Mouse (Mus musculus): ENCODE results near the gene Ckap5. TPM values are rescaled to one million over a fixed set of nuclear protein-coding genes. Genes with fewer than 3 reads are reported as not detected.

Gene Ckap5
- polyA plus RNA-seq, 1 experiment from 2014 or later, result 64.1 TPM

DNA sequence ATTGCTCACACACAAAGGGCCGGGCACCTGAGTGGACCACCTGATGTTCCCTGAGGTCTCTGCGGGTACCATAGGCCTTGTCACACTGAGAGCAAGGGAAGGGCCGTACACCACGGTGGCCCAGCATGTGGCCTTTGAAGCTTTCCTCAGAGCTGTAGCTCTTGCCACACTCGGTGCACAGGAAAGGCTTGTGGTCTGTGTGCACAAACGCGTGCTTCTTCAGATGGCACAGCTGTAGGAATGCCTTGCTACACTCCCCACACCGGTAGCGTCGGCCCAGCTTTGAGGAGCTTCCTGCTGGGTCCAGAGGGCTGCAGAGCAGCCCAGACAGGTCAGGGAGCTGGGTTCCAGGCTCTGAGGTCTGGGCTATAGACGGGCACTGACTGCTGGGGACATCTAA, 119.2 kb downstream of the Ckap5 start:
- Histone ChIP-seq H3K4me2 (ENCODE audit: low read depth, low read length) (no peak overlapping the region), H3K27ac (ENCODE audit: low read length) (no peak overlapping the region), H3K4me3 (replicated peaks; ENCODE audit: low read length) (no peak overlapping the region), H3K9ac (ENCODE audit: low read length) (no peak overlapping the region), H3K9me3 (replicated peaks; ENCODE audit: control insufficient read depth, low read length) (no peaks in the 10 kb centered on the region), H3K36me3 (ENCODE audit: control insufficient read depth, insufficient read depth, low read length) (peaks cover 33% of the 10 kb centered on the region), H3K27me3 (ENCODE audit: control insufficient read depth, insufficient read depth, low read length) (no peaks in the 10 kb centered on the region), H3K4me1 (ENCODE audit: control insufficient read depth, insufficient read depth, low read length) (peaks cover 9% of the 10 kb centered on the region)
- ATAC-seq (ENCODE audit: insufficient read depth, low FRiP score), result no peak
- 97% methylated on average over 11 of the region's 11 CpGs for WGBS

DNA sequence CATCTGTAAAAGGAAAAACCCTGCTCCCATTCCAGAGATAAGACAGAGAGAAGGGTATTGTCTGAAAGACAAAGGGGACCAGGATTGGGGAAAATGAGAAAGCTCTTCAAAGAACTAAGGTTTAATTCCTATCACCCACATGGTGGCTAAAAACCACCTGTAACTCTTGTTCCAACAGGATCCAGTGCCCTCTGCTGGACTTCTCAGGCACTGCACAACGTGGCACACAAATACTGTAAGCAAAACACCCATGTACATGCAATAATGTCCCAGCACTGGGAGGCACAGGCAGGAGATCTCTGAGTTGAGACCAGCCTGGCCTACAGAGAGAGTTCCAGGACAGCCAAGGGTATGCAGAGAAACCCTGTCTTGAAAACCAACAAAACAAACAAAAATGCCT, 120.2 kb downstream of the Ckap5 start:
- Histone ChIP-seq H3K4me2 (ENCODE audit: low read depth, low read length) (no peak overlapping the region), H3K36me3 (ENCODE audit: control insufficient read depth, insufficient read depth, low read length) (peaks cover 33% of the 10 kb centered on the region), H3K27ac (ENCODE audit: low read length) (no peak overlapping the region), H3K27me3 (ENCODE audit: control insufficient read depth, insufficient read depth, low read length) (no peaks in the 10 kb centered on the region), H3K9me3 (replicated peaks; ENCODE audit: control insufficient read depth, low read length) (no peaks in the 10 kb centered on the region), H3K4me1 (ENCODE audit: control insufficient read depth, insufficient read depth, low read length) (peaks cover 16% of the 10 kb centered on the region), H3K4me3 (replicated peaks; ENCODE audit: low read length) (no peak overlapping the region), H3K9ac (ENCODE audit: low read length) (no peak overlapping the region)
- 25% methylated on average over 1 of the region's 1 CpGs for WGBS
- no peak for ATAC-seq (ENCODE audit: insufficient read depth, low FRiP score)

DNA sequence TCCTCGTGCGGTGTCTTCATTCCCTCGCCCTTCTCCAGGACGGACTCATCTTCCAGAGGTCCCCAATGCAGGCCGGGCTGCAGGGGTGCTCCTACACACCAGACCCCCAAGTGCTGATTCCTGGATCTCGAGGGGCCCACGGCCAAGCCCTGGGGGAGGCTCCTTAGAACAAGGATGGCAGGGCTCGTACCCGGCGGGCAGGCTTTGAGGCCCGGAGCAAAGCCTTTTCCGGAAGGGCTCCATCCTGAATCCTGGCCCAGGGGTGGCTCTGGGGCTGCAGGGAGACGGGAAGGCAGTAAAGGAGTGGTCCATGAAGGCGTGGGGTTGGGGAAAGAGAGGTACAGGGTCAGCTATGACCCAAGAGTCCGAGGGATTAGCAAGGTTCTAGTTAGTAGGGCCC, 122.6 kb downstream of the Ckap5 start:
- no peaks in the 10 kb centered on the region for H3K27me3 ChIP-seq (ENCODE audit: control insufficient read depth, insufficient read depth, low read length)
- no peaks in the 10 kb centered on the region for H3K9me3 ChIP-seq (replicated peaks; ENCODE audit: control insufficient read depth, low read length)
- peak overlapping the region; percentile 96 for H3K27ac ChIP-seq (ENCODE audit: low read length)
- 3% methylated on average over 15 of the region's 15 CpGs for WGBS
- H3K4me3 ChIP-seq (replicated peaks; ENCODE audit: low read length), result peak overlapping the region; percentile 74
- H3K4me1 ChIP-seq (ENCODE audit: control insufficient read depth, insufficient read depth, low read length), result peaks cover 18% of the 10 kb centered on the region
- H3K9ac ChIP-seq (ENCODE audit: low read length), result peak overlapping the region; percentile 91
- no peak for ATAC-seq (ENCODE audit: insufficient read depth, low FRiP score)
- peaks cover 37% of the 10 kb centered on the region for H3K36me3 ChIP-seq (ENCODE audit: control insufficient read depth, insufficient read depth, low read length)
- H3K4me2 ChIP-seq (ENCODE audit: low read depth, low read length), result peak overlapping the region; percentile 97

DNA sequence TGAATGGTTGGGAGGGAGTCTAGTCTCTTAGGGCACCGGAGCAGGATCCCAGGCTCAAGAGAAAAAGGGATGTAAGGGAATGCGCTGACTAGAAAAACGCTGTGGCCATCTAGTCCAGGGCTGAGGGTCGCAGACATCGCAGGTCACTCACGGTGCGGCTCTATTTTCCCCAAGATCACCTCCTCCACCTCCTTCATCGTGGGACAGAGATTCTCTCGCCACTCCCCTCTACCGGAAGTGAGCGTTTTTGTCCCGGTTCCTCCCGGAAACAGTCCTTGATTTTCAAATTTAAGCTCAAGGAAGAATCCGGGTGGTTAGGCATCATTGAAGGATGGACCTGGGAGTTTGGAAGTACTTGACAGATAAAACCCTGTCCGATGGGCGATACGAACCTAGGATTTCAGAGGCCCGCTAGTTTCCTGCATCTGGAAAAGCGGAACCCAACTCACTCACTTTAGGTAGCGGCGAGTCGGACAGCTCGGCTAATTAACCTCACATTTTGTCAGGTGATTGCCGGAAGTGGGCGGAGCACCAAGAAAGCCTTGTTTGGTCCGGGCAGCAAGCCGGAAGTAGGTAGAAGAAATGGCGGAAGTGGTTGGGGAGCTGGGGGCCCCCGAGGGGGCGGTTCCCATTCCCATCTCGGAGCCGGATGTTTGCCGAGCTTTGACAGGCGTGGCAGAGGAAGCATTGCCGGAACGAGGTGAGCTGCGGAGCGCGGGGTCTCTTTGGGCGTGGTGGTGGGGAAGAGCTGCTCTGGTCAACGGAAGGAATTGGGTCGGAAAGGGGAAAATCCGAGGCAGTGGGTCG, 123.2 kb downstream of the Ckap5 start, which contains the start of the genes Zfp408 and Arhgap1:
Gene Zfp408, minus strand, starts transcription at position 239 of the 807 bp plus-strand sequence.
Gene Arhgap1, plus strand, starts transcription at position 308 of the 807 bp plus-strand sequence.
- under 1% methylated on average over 44 of the region's 44 CpGs for WGBS
- no peaks in the 10 kb centered on the region for H3K9me3 ChIP-seq (replicated peaks; ENCODE audit: control insufficient read depth, low read length)
- H3K4me2 ChIP-seq (ENCODE audit: low read depth, low read length), result peak within 1 kb of the TSS; percentile 97
- H3K9ac ChIP-seq (ENCODE audit: low read length), result peak within 1 kb of the TSS; percentile 91
- ATAC-seq (ENCODE audit: insufficient read depth, low FRiP score), result peak; percentile 96
- H3K27me3 ChIP-seq (ENCODE audit: control insufficient read depth, insufficient read depth, low read length), result no peaks in the 10 kb centered on the region
- H3K36me3 ChIP-seq (ENCODE audit: control insufficient read depth, insufficient read depth, low read length), result peaks cover 39% of the 10 kb centered on the region
- H3K27ac ChIP-seq (ENCODE audit: low read length), result peak within 1 kb of the TSS; percentile 96
- H3K4me3 ChIP-seq (replicated peaks; ENCODE audit: low read length), result peak within 1 kb of the TSS; percentile 74
- peaks cover 18% of the 10 kb centered on the region for H3K4me1 ChIP-seq (ENCODE audit: control insufficient read depth, insufficient read depth, low read length)

GRCm38 (mm10) chr2:91650360-91650995, 123.9 kb downstream of the Ckap5 start:
- Histone ChIP-seq H3K9me3 (replicated peaks; ENCODE audit: control insufficient read depth, low read length) (no peaks in the 10 kb centered on the region), H3K36me3 (ENCODE audit: control insufficient read depth, insufficient read depth, low read length) (peaks cover 32% of the 10 kb centered on the region), H3K27me3 (ENCODE audit: control insufficient read depth, insufficient read depth, low read length) (no peaks in the 10 kb centered on the region), H3K4me1 (ENCODE audit: control insufficient read depth, insufficient read depth, low read length) (peaks cover 18% of the 10 kb centered on the region), H3K4me2 (ENCODE audit: low read depth, low read length) (peak overlapping the region; percentile 92), H3K9ac (ENCODE audit: low read length) (peak overlapping the region; percentile 88), H3K4me3 (replicated peaks; ENCODE audit: low read length) (peak overlapping the region; percentile 74), H3K27ac (ENCODE audit: low read length) (peak overlapping the region; percentile 89)
- 8% methylated on average over 16 of the region's 16 CpGs for WGBS
- ATAC-seq (ENCODE audit: insufficient read depth, low FRiP score), result peak; percentile 54; the same call in 1 of the 2 replicates

- H3K27ac ChIP-seq (ENCODE audit: low read length), result no peak overlapping the region
- no peak overlapping the region for H3K4me3 ChIP-seq (replicated peaks; ENCODE audit: low read length)
- peaks cover 21% of the 10 kb centered on the region for H3K36me3 ChIP-seq (ENCODE audit: control insufficient read depth, insufficient read depth, low read length)
- H3K9ac ChIP-seq (ENCODE audit: low read length), result no peak overlapping the region
- H3K4me1 ChIP-seq (ENCODE audit: control insufficient read depth, insufficient read depth, low read length), result peaks cover 18% of the 10 kb centered on the region
- H3K4me2 ChIP-seq (ENCODE audit: low read depth, low read length), result peak overlapping the region; percentile 92
- no peak for ATAC-seq (ENCODE audit: insufficient read depth, low FRiP score)
- no peaks in the 10 kb centered on the region for H3K27me3 ChIP-seq (ENCODE audit: control insufficient read depth, insufficient read depth, low read length)
- 79% methylated on average over 14 of the region's 14 CpGs for WGBS
- H3K9me3 ChIP-seq (replicated peaks; ENCODE audit: control insufficient read depth, low read length), result no peaks in the 10 kb centered on the region
Measured at GRCm38 (mm10) chr2:91651458-91652258, 125.1 kb downstream of the Ckap5 start.

DNA sequence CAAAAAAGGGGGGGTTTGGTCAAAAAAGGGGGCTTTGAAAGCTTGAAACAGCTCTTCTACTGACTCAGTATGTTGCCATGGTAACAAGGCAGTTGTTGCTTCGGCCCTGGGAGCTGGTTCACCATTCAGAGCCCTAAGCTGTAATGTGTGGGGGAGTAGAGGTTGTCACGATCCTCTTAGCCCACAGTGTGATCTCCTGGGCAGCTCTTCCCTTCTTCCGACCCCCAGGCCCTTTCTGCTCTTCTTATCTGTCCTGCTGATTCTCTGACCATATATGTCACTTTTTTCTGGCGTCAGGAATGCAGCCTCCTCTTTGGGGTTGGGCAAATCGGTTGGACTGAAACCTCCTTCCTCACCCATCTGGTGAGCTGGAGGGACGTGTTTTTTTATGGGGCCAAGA, 126.3 kb downstream of the Ckap5 start:
- H3K9me3 ChIP-seq (replicated peaks; ENCODE audit: control insufficient read depth, low read length), result no peaks in the 10 kb centered on the region
- ATAC-seq (ENCODE audit: insufficient read depth, low FRiP score), result no peak
- H3K27ac ChIP-seq (ENCODE audit: low read length), result no peak overlapping the region
- no peak overlapping the region for H3K4me2 ChIP-seq (ENCODE audit: low read depth, low read length)
- no peaks in the 10 kb centered on the region for H3K27me3 ChIP-seq (ENCODE audit: control insufficient read depth, insufficient read depth, low read length)
- H3K4me3 ChIP-seq (replicated peaks; ENCODE audit: low read length), result no peak overlapping the region
- H3K9ac ChIP-seq (ENCODE audit: low read length), result no peak overlapping the region
- H3K36me3 ChIP-seq (ENCODE audit: control insufficient read depth, insufficient read depth, low read length), result peaks cover 16% of the 10 kb centered on the region
- peaks cover 18% of the 10 kb centered on the region for H3K4me1 ChIP-seq (ENCODE audit: control insufficient read depth, insufficient read depth, low read length)
- WGBS, result 57% methylated on average over 6 of the region's 6 CpGs

DNA sequence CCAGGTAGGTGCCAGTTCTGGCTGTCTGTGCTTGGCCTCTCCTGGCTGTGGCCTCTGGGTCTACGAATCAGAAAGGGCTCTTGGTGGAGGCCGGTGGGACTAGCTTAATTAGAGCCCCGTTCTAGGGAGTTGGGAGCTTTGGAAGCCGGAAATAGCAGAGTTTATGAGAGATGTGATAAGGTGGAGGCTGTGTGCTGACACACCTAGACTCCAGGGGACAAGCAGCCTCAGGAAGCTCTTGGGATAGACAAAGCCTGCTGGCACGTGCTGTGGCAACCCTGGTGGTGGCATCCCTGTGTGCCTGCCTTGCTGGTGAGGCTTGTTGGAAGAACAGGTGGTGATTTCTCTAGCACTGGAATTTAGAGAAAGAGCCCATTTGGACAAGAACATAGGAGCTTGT, 128.8 kb downstream of the Ckap5 start:
- H3K27ac ChIP-seq (ENCODE audit: low read length), result no peak overlapping the region; the same call in 1 of the 2 replicates
- peaks cover 12% of the 10 kb centered on the region; the same call in 1 of the 2 replicates for H3K4me1 ChIP-seq (ENCODE audit: control insufficient read depth, insufficient read depth, low read length)
- no peak overlapping the region for H3K4me2 ChIP-seq (ENCODE audit: low read depth, low read length)
- no peak overlapping the region for H3K9ac ChIP-seq (ENCODE audit: low read length)
- 0 out of 2 replicates have a peak, but pooled peaks have one; percentile 23 for ATAC-seq (ENCODE audit: insufficient read depth, low FRiP score)
- H3K27me3 ChIP-seq (ENCODE audit: control insufficient read depth, insufficient read depth, low read length), result no peaks in the 10 kb centered on the region
- WGBS, result 77% methylated on average over 5 of the region's 5 CpGs
- peaks cover 15% of the 10 kb centered on the region; the same call in 1 of the 2 replicates for H3K36me3 ChIP-seq (ENCODE audit: control insufficient read depth, insufficient read depth, low read length)
- no peaks in the 10 kb centered on the region for H3K9me3 ChIP-seq (replicated peaks; ENCODE audit: control insufficient read depth, low read length)
- H3K4me3 ChIP-seq (replicated peaks; ENCODE audit: low read length), result no peak overlapping the region
